Mouse (Mus musculus): Measurements from ENCODE around the gene Pcdh15. TPM values are rescaled to one million over a fixed set of nuclear protein-coding genes. Genes with fewer than 3 reads are reported as not detected.

Gene Pcdh15
- polyA plus RNA-seq, 1 experiment from 2014 or later, result 0.90 TPM

DNA sequence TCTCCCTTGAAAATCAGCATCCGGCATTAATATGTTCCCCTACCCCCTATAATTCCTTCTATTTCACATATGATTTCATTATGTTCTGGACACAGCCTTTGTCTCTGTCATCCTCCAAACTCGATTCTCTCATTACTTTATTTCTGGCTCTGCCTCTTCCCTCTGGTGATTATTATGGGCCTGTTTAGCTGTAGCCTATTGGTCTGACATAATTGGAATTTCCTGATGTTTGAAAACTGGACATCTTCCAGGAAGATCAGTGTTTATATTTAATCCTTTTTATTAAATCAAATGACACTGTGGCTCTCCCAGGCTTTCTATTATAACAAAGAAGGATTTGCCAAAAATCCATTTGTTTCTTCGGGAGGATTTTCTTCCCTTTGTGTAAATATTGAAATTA is 326.3 kb downstream of the Pcdh15 start:
- no peak for DNase-seq (ENCODE audit: low spot score)
- Histone ChIP-seq H3K27me3 (ENCODE audit: insufficient read depth, poor library complexity, severe bottlenecking) (no peaks in the 10 kb centered on the region), H3K27ac (no peak overlapping the region), H3K36me3 (no peaks in the 10 kb centered on the region), H3K9me3 (no peaks in the 10 kb centered on the region), H3K4me1 (replicated peaks) (no peaks in the 10 kb centered on the region), H3K4me3 (no peak overlapping the region)
- 87% methylated on average over 3 of the region's 3 CpGs for WGBS

DNA sequence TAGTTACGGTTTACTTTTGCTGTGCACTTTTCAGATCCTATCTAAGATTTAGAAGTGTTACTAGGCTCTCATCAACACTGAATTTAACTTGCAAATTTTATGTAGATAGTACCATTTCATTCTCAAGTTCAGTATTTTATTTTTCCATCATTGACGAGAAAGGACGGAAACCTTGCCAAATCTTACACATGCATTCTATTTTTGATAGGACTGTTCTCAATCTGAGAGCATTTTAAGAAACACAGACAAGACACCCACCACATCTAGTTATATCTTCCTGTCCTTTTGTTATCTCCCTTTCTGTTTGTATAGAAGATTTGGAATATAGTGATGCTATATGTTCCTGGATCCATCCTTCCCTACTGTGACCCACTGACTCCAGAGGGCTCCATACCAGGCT is 332.2 kb downstream of the Pcdh15 start:
- H3K36me3 ChIP-seq, result no peaks in the 10 kb centered on the region
- H3K9me3 ChIP-seq, result no peaks in the 10 kb centered on the region
- 90% methylated on average over 3 of the region's 3 CpGs for WGBS
- H3K27me3 ChIP-seq (ENCODE audit: insufficient read depth, poor library complexity, severe bottlenecking), result no peaks in the 10 kb centered on the region
- no peak overlapping the region for H3K27ac ChIP-seq
- H3K4me3 ChIP-seq, result no peak overlapping the region
- H3K4me1 ChIP-seq (replicated peaks), result no peaks in the 10 kb centered on the region
- DNase-seq (ENCODE audit: low spot score), result no peak

DNA sequence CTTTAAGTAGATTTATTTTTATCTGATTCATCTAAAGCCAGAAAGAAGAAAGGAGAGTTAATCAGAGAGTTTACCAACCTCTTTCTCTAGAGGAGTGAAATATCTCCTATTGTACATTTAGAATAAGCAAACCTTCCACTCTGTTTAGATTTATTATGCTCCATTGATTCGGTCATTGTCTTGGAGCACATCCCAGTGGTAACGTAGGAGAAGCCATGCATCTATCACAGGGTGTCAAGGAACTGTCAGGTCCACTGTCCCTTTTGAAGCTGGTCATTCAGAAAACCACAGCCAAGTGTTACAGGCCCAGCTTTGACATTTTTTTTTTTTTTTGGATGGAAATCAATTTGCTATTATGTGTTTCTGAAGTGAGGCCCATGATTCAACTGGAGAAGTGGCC is 384.9 kb downstream of the Pcdh15 start:
- Histone ChIP-seq H3K27ac (no peak overlapping the region), H3K4me3 (no peak overlapping the region), H3K9me3 (no peaks in the 10 kb centered on the region), H3K36me3 (no peaks in the 10 kb centered on the region), H3K27me3 (ENCODE audit: insufficient read depth, poor library complexity, severe bottlenecking) (no peaks in the 10 kb centered on the region), H3K4me1 (replicated peaks) (0 out of 2 replicates have a peak, but pooled peaks cover 3% of the 10 kb centered on the region)
- 50% methylated on average over 2 of the region's 2 CpGs for WGBS
- no peak for DNase-seq (ENCODE audit: low spot score)

DNA sequence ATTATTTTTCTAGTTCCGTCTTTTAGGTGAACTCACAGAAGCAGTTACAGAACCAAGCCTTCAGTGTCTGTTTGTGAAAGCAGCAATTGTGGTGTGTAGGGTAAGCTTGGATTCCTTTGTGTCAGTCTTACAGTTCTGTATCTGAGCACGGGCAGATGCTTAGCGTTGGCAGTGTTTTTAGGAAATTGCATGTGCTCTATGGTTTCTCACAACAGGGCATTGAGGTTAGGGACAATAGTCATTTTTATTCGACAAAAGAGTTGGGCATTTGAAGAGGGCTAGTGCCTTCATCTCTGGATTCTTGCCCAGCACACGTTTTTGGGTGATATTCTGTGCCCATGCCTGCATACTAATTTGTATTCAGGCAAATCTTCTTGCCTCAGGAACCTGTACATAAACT is 392.5 kb downstream of the Pcdh15 start:
- no peak overlapping the region for H3K4me3 ChIP-seq
- H3K4me1 ChIP-seq (replicated peaks), result no peaks in the 10 kb centered on the region
- WGBS, result 79% methylated on average over 5 of the region's 5 CpGs
- no peak overlapping the region for H3K27ac ChIP-seq
- H3K36me3 ChIP-seq, result no peaks in the 10 kb centered on the region
- no peaks in the 10 kb centered on the region for H3K9me3 ChIP-seq
- H3K27me3 ChIP-seq (ENCODE audit: insufficient read depth, poor library complexity, severe bottlenecking), result no peaks in the 10 kb centered on the region
- no peak for DNase-seq (ENCODE audit: low spot score)

DNA sequence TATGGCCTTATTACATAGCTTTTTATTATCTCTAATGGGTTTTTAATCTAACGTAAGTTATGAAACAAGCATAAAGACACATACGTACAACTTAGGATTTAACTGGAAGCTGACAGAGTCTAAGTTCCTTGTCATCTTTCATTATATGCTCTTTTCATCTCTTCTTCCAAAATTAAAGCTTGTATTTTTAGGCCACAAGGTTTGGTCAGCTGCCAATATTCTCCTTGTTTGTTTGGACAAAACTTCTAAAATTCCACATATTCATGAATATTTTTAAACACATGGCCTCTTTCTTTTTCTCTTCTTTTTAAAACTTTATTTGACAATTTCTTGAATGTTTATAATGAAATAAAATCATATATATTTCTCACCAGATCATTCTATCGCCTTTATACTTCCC is 415.7 kb downstream of the Pcdh15 start:
- no peak overlapping the region for H3K27ac ChIP-seq
- no peak overlapping the region for H3K4me3 ChIP-seq
- no peaks in the 10 kb centered on the region for H3K4me1 ChIP-seq (replicated peaks)
- H3K9me3 ChIP-seq, result no peaks in the 10 kb centered on the region
- 89% methylated on average over 3 of the region's 3 CpGs for WGBS
- no peaks in the 10 kb centered on the region for H3K27me3 ChIP-seq (ENCODE audit: insufficient read depth, poor library complexity, severe bottlenecking)
- no peaks in the 10 kb centered on the region for H3K36me3 ChIP-seq
- no peak for DNase-seq (ENCODE audit: low spot score)

DNA sequence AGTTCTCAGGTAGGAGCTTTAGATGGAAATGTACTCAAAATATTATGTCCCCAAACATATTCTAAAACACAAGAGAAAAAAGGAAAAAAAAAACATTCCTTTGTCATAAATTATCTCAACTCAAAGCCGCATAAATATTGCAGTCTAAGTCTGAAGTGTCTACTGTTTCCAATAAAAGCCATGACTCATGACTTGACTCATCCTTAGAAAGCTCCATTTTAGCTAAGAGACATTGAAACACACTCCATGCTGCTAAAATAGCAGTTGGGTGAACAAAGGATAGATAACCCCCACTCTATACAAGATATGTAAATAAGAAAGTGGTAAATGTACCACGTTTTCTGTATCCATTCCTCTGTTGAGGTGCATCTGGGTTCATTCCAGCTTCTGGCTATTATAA is 416.6 kb downstream of the Pcdh15 start:
- Histone ChIP-seq H3K4me3 (no peak overlapping the region), H3K27me3 (ENCODE audit: insufficient read depth, poor library complexity, severe bottlenecking) (no peaks in the 10 kb centered on the region), H3K36me3 (no peaks in the 10 kb centered on the region), H3K4me1 (replicated peaks) (no peaks in the 10 kb centered on the region), H3K27ac (no peak overlapping the region), H3K9me3 (no peaks in the 10 kb centered on the region)
- no peak for DNase-seq (ENCODE audit: low spot score)
- WGBS, result 70% methylated on average over 2 of the region's 2 CpGs

DNA sequence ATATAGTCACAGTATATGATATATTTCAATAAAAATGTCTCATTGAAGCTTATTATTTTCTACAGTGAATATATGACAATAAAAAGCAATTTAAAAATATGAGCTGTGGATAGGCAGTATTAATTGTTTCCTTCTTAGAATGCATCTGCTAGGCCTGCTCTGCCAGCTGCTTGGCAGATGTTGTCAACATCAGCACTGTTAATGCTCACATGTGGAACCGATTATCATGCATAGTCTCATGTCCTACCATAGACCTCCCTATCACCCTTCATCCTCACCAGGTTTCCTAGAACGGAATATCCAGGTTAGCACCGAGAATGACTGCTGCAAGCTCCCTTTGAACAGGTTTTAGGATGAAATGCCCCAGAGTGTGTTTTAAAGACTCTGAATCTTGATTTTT is 420.3 kb downstream of the Pcdh15 start:
- no peak for DNase-seq (ENCODE audit: low spot score)
- Histone ChIP-seq H3K27ac (no peak overlapping the region), H3K27me3 (ENCODE audit: insufficient read depth, poor library complexity, severe bottlenecking) (no peaks in the 10 kb centered on the region), H3K4me1 (replicated peaks) (no peaks in the 10 kb centered on the region), H3K4me3 (no peak overlapping the region), H3K9me3 (no peaks in the 10 kb centered on the region), H3K36me3 (no peaks in the 10 kb centered on the region)
- 75% methylated on average over 3 of the region's 3 CpGs for WGBS

DNA sequence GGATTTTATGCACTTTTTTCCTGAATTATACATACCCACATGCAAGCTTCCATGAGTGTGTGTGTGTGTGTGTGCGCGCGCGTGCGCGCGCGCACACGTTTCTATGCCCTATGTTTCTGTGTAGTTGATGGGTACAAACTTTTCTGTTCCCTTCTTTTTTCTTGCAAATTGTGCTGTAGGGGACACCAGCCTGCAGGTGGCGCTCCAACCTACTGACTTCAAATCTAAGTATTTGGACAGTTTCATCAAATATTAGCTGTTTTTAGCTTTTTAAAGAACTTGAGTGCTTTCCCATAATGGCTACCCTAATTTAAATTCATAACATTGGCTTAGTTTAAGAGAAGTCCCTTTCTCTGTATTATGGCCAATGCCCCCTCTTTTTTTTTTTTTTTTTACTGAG is 453.7 kb downstream of the Pcdh15 start:
- H3K9me3 ChIP-seq, result no peaks in the 10 kb centered on the region
- DNase-seq (ENCODE audit: low spot score), result peak; percentile 3
- no peaks in the 10 kb centered on the region for H3K36me3 ChIP-seq
- H3K4me3 ChIP-seq, result no peak overlapping the region
- H3K27ac ChIP-seq, result no peak overlapping the region
- H3K4me1 ChIP-seq (replicated peaks), result no peaks in the 10 kb centered on the region
- H3K27me3 ChIP-seq (ENCODE audit: insufficient read depth, poor library complexity, severe bottlenecking), result no peaks in the 10 kb centered on the region
- WGBS, result 91% methylated on average over 10 of the region's 10 CpGs

DNA sequence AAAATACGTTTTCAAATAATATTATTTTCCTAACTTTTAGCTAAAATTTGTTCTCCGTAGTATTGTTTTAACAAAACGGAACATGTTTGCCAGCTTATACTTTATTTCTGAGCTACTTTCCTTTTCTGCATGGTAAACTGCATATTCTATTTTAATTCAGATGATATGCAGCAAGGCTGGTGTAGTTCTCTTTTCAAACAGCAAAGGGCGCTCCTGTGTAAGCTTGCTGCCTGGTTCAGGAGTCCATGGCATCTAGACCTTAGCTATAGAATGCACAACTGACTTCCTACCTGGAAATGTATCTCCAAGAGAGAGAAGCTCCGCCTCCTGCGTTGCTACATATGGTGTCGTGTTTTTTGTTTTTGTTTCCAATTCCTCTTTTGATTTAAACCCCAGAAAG is 465.1 kb downstream of the Pcdh15 start:
- no peak overlapping the region for H3K4me3 ChIP-seq
- no peaks in the 10 kb centered on the region for H3K4me1 ChIP-seq (replicated peaks)
- H3K27ac ChIP-seq, result no peak overlapping the region
- peak; percentile 4 for DNase-seq (ENCODE audit: low spot score)
- no peaks in the 10 kb centered on the region for H3K9me3 ChIP-seq
- no peaks in the 10 kb centered on the region for H3K27me3 ChIP-seq (ENCODE audit: insufficient read depth, poor library complexity, severe bottlenecking)
- WGBS, result 73% methylated on average over 7 of the region's 7 CpGs
- H3K36me3 ChIP-seq, result no peaks in the 10 kb centered on the region

DNA sequence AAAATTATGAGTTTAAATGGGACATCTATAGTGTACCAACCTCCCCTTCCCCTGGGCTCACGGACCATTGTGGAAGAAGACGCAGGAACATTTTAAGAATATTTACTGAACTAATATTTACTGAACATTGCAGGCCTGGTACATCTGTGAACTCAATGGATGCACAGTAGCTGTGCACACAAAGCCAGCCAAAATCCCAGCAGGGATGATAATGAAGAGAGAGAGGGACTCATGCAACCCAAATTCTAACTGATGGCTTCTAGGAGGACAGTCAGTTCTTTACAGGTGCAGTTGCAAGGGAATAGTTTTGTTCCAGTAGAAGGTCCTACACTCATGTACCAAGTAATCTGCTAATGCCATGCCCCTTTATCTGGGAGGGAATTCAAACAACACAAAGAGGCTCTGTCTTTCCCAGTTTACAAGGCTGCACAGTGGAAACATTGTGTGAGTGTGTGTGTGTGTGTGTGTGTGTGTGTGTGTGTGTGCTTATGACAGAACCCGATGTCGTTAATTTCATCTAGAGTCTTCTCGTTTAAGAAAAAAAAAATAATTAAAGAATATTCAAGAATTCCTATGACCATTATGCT is 475.7 kb downstream of the Pcdh15 start:
- no peaks in the 10 kb centered on the region for H3K36me3 ChIP-seq
- WGBS, result 91% methylated on average over 5 of the region's 5 CpGs
- H3K4me1 ChIP-seq (replicated peaks), result no peaks in the 10 kb centered on the region
- H3K27me3 ChIP-seq (ENCODE audit: insufficient read depth, poor library complexity, severe bottlenecking), result no peaks in the 10 kb centered on the region
- no peak overlapping the region for H3K4me3 ChIP-seq
- no peak for DNase-seq (ENCODE audit: low spot score)
- H3K27ac ChIP-seq, result no peak overlapping the region
- no peaks in the 10 kb centered on the region for H3K9me3 ChIP-seq

DNA sequence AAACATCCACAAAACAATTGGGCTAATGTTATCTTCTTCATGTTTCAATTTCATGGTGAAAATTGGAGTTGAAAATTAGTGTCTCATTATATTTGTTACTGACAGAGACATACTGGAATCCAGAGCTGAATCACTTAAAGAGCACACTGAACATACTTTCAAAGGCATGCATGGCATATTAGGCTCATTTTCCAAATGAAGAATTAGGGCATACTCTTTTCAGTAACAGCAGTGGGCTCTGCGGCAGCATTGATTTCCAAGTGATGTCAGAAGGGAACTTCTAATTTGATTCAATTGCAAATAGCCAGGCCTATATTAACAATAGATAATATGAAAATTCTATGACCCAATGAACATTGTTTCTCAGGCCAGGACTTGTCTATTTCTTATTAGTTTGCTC is 568.4 kb downstream of the Pcdh15 start:
- Histone ChIP-seq H3K9me3 (no peaks in the 10 kb centered on the region), H3K4me3 (no peak overlapping the region), H3K27me3 (ENCODE audit: insufficient read depth, poor library complexity, severe bottlenecking) (no peaks in the 10 kb centered on the region), H3K4me1 (replicated peaks) (no peaks in the 10 kb centered on the region), H3K36me3 (no peaks in the 10 kb centered on the region), H3K27ac (no peak overlapping the region)
- WGBS, result 90% methylated on average over 1 of the region's 1 CpGs
- no peak for DNase-seq (ENCODE audit: low spot score)

DNA sequence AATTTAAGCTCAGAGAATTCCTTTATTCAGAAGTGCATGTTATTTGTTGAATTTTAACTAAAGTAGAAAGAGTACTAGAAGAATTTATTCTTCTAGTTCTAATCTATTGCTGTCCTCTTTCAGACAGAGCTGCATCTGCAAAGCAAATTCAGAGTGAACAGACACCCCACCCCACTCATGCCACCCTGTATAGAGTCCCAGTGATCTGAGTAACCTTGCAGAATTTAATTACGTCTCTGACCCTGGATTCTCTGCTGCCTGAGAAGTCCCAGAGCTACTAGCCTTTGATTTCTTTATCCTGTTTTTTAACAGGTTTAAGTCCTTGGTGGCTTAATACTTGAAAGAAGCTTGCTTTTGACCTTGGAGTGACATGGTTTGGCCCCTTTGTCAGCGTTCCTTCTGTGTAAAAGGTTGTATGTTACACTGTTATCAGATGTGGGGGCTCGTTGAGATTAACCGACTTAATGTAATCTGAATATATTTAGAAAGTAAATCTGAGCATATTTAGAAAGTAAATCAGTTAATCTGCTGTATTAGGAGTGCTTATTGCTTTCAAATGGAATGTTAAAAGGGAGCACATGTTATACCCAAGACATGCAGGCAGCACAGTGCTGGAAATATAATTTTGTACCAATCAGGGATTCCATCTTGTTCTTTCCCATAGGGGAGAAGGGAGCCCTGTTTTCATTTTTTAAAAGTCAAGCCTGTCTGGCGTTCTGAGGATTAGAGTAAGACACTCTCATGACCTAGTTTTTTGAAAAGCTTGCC is 601.6 kb downstream of the Pcdh15 start:
- H3K4me3 ChIP-seq, result no peak overlapping the region
- 82% methylated on average over 5 of the region's 5 CpGs for WGBS
- DNase-seq (ENCODE audit: low spot score), result no peak
- no peaks in the 10 kb centered on the region for H3K9me3 ChIP-seq
- H3K27ac ChIP-seq, result no peak overlapping the region
- H3K27me3 ChIP-seq (ENCODE audit: insufficient read depth, poor library complexity, severe bottlenecking), result no peaks in the 10 kb centered on the region
- H3K4me1 ChIP-seq (replicated peaks), result no peaks in the 10 kb centered on the region
- no peaks in the 10 kb centered on the region for H3K36me3 ChIP-seq

DNA sequence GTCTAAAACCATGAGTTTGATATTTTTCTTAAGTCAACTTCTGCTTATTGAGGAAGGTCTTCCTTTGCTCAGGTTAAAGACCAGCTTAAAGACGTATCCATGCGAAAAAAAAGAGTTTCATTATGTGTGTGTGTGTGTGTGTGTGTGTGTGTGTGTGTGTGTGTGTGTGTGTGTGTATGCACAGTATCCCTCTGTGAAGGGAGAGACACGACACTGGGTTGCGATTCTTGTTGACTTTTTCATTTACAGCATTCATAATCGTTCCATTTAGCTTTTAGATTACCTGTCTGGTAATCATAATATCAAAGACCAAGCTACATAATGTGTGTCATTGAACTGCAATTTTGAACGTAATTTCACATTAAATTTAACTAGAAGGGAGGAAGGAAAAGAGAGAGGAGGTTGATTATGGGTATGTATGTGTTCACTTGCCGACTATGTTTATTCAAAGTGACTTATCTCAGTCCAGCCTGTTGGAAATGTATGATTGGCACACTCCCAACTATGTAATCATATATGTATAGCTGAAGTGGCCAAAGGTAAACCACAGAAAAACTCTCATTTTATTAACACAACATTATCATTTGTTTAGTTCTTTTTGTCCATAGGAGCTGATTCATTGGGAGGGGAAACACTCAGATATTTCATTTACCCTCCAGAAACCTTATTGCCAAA is 626.6 kb downstream of the Pcdh15 start:
- H3K27me3 ChIP-seq (ENCODE audit: insufficient read depth, poor library complexity, severe bottlenecking), result no peaks in the 10 kb centered on the region
- WGBS, result 89% methylated on average over 7 of the region's 7 CpGs

More for the DNA sequence above, 626.6 kb downstream of the Pcdh15 start:
- H3K27ac ChIP-seq, result no peak overlapping the region
- no peak overlapping the region for H3K4me3 ChIP-seq
- DNase-seq (ENCODE audit: low spot score), result no peak
- no peaks in the 10 kb centered on the region for H3K9me3 ChIP-seq
- no peaks in the 10 kb centered on the region for H3K36me3 ChIP-seq
- H3K4me1 ChIP-seq (replicated peaks), result no peaks in the 10 kb centered on the region

Measured in hindbrain, embryonic 10.5 days (tissue).